Mouse (Mus musculus): ENCODE measurements around the gene Wfdc21.

Gene Wfdc21

DNA sequence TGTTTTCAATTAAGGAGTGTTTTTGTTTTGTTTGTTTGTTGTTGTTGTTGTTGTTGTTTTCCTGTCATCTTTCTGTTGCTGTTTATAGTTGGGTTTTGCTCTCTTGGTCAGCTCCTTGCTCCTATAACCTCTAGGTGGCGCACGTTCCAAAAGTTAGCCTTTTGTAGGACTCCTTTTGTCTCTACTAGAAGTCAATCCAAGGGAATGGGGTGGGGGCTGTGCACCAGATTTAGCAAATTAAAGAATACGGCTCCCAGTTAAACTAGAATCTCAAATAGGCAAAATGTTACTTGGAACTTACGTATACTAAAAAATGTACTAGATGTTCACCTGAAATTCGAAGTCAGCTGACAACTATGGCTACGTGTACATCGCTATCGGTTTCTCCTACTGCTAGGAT, 55.4 kb downstream of the Wfdc21 start:
- DNase-seq (ENCODE audit: low read depth, low spot score): peak; percentile 68
